Mouse (Mus musculus) cerebellum, adult 2 months (tissue): ENCODE measurements around the gene Malrd1.

Experiments
- CTCF ChIP-seq: fragments of 200-500 bp; IDR thresholded peaks from 2 replicates; pipeline ENCODE4 v1.5.1; 2011; ENCODE audit warnings: low read depth, mild to moderate bottlenecking, control low read depth, low read length, moderate library complexity, borderline replicate concordance; ENCODE audit not compliant: insufficient read depth
- POLR2A ChIP-seq: fragments of 200-500 bp; IDR thresholded peaks from 2 replicates; pipeline ENCODE4 v1.6.1; 2011; ENCODE audit warnings: low read length, control low read depth, borderline replicate concordance; ENCODE audit not compliant: insufficient read depth

DNA sequence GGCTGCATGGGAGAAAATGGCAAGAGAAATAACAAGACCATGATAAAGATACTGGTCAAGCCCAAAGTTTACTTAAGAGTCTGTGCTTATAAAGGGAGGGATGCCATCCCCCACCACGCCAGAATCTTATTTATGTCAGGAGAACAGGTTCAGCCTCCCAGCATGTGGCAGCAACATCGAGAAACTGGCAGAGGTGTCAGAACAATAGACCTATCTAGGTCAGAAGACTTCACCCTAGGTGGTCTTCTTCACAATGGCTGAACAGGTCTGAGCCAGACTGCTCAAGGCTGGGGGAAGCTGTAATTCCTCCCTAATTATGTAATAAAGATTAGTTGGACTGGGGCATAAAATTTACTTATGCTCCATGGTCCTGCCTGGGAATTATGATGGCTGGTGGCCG is 399.2 kb downstream of the Malrd1 start:
- TF ChIP-seq CTCF: no peak
- TF ChIP-seq POLR2A: no peak
